Mouse (Mus musculus) left cerebral cortex, adult 2 months (tissue): ENCODE measurements around the gene Sesn1. TPM values are rescaled to one million over a fixed set of nuclear protein-coding genes. Genes with fewer than 3 reads are reported as not detected.

Experiments used
- DNase-seq, 2 experiments: peaks; one replicate each; pipeline ENCODE4 v3.0.0; 2021 to 2022; ENCODE audit warnings: low spot score in 2 of 2, mixed read lengths in 1 of 2; ENCODE audit errors: extremely low spot score in 1 of 2
- H3K27ac ChIP-seq: fragments of 200-600 bp; 2 replicates; pipeline ENCODE4 v1.8.1; 2022
- H3K4me3 ChIP-seq: fragments of 200-600 bp; 2 replicates; pipeline ENCODE4 v1.8.1; 2022
- CTCF ChIP-seq: fragments of 200-600 bp; IDR thresholded peaks from 2 replicates; pipeline ENCODE4 v1.8.1; 2022; ENCODE audit warnings: antibody characterized with exemption, mild to moderate bottlenecking, moderate library complexity
- intact Hi-C: fragments of 180-260 bp; cut with DNase I; formaldehyde crosslinking; loops from one replicate; pipeline ENCODE4 v1.15.1; 2025
- total RNA-seq, 2 experiments: library from RNA; stranded (reverse); gene quantifications; 2 replicates each; pipeline ENCODE4 v1.2.3; 2021

Gene Sesn1
- total RNA-seq, 2 experiments from 2014 or later, result 50.7 to 51.4 TPM

GRCm38 (mm10) chr10:41878344-41878743, 68.6 kb downstream of the Sesn1 start:
- no peak for TF ChIP-seq CTCF
- DNase-seq, result no peak
- H3K4me3 ChIP-seq, result no peak overlapping the region
- intact Hi-C loops, result no loop called here
- H3K27ac ChIP-seq, result peak overlapping the region; percentile 32

- DNase-seq, result no peak
- Histone ChIP-seq H3K4me3 (no peak overlapping the region), H3K27ac (no peak overlapping the region)
- TF ChIP-seq CTCF, result no peak
- intact Hi-C loops, result no loop called here
Observed at GRCm38 (mm10) chr10:41879675-41880074, 69.9 kb downstream of the Sesn1 start.

GRCm38 (mm10) chr10:41880206-41880605, 70.5 kb downstream of the Sesn1 start:
- no peak for DNase-seq
- TF ChIP-seq CTCF, result no peak
- intact Hi-C loops, result no loop called here
- H3K27ac ChIP-seq, result no peak overlapping the region
- H3K4me3 ChIP-seq, result no peak overlapping the region

- H3K4me3 ChIP-seq, result no peak overlapping the region
- intact Hi-C loops, result no loop called here
- H3K27ac ChIP-seq, result no peak overlapping the region
- TF ChIP-seq CTCF, result no peak
- DNase-seq, result no peak
Observed at GRCm38 (mm10) chr10:41880777-41881176, 71.0 kb downstream of the Sesn1 start.

GRCm38 (mm10) chr10:41881438-41881837, 71.7 kb downstream of the Sesn1 start:
- intact Hi-C loops, result no loop called here
- DNase-seq, result no peak
- H3K27ac ChIP-seq, result peak overlapping the region; percentile 50
- H3K4me3 ChIP-seq, result no peak overlapping the region
- TF ChIP-seq CTCF, result no peak

- H3K27ac ChIP-seq, result peak overlapping the region; percentile 78
- TF ChIP-seq CTCF, result no peak
- H3K4me3 ChIP-seq, result no peak overlapping the region
- intact Hi-C loops, result no loop called here
- no peak for DNase-seq
Observed at GRCm38 (mm10) chr10:41883741-41884575, 74.2 kb downstream of the Sesn1 start.

GRCm38 (mm10) chr10:41887080-41887821, 77.5 kb downstream of the Sesn1 start:
- TF ChIP-seq CTCF, result no peak; the same call in 1 of the 2 replicates
- intact Hi-C loops, result loop anchor here (5.0 kb wide), 1 partner anchor 390 kb away; the partner anchor contains the start of gene Foxo3
- H3K27ac ChIP-seq, result peak overlapping the region; percentile 99
- DNase-seq, result peak; percentile 91 to 94
- H3K4me3 ChIP-seq, result peak overlapping the region; percentile 73

- Histone ChIP-seq H3K4me3 (peak overlapping the region; percentile 73), H3K27ac (peak overlapping the region; percentile 99; the same call in 1 of the 2 replicates)
- no peak for DNase-seq
- TF ChIP-seq CTCF, result peak; percentile 63
- intact Hi-C loops, result loop anchor here (1.0 to 5.0 kb wide), 3 partner anchors 44 to 389 kb away; partner anchors contain the start of gene Foxo3
Observed at GRCm38 (mm10) chr10:41888365-41888941, 78.7 kb downstream of the Sesn1 start.

GRCm38 (mm10) chr10:41889566-41889965, 79.8 kb downstream of the Sesn1 start:
- peak overlapping the region; percentile 28 for H3K4me3 ChIP-seq
- intact Hi-C loops, result loop anchor here (2.0 to 5.0 kb wide), 2 partner anchors 59 to 388 kb away; partner anchors contain the start of gene Foxo3
- no peak for DNase-seq
- H3K27ac ChIP-seq, result peak overlapping the region; percentile 28; the same call in 1 of the 2 replicates
- TF ChIP-seq CTCF, result no peak

GRCm38 (mm10) chr10:41890537-41890936, 80.8 kb downstream of the Sesn1 start:
- no peak overlapping the region for H3K4me3 ChIP-seq
- DNase-seq, result no peak
- H3K27ac ChIP-seq, result no peak overlapping the region
- intact Hi-C loops, result no loop called here
- TF ChIP-seq CTCF, result no peak

GRCm38 (mm10) chr10:41891312-41891711, 81.6 kb downstream of the Sesn1 start:
- TF ChIP-seq CTCF, result no peak
- intact Hi-C loops, result no loop called here
- Histone ChIP-seq H3K27ac (no peak overlapping the region), H3K4me3 (no peak overlapping the region)
- no peak for DNase-seq
